Mouse (Mus musculus) bone marrow, adult 2 months (tissue): ENCODE data around the gene Arfgef2.

Source experiments
- CTCF ChIP-seq: fragments of 200-500 bp; IDR thresholded peaks from 2 replicates; pipeline ENCODE4 v1.5.1; 2011; ENCODE audit warnings: low read length, control low read depth; ENCODE audit not compliant: control insufficient read depth, insufficient read depth
- POLR2A ChIP-seq: fragments of 200-500 bp; IDR thresholded peaks from 2 replicates; pipeline ENCODE4 v1.6.1; 2011; ENCODE audit warnings: low read depth, mild to moderate bottlenecking, control low read depth, low read length, borderline replicate concordance; ENCODE audit not compliant: control insufficient read depth

DNA sequence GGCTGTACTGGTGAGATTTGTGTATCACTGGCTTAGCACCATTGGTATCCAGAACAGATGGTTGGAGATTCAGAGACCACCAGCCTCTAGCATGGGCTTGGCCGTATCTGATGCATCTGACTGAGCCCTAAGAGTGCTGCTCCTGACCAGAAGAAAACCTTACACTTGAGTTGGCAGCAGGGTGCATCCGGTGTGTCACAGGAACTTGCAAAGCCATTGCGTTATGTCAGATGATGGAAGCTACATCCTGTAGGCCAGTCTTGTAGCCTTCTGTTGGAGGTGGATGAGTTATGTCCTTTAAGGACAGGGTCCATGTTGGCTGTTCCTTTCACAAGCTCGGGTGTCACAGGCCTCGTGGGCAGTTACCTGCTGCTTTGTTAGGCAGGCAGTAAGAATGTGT is 19.6 kb downstream of the Arfgef2 start:
- no peak for TF ChIP-seq POLR2A
- no peak for TF ChIP-seq CTCF
